Mouse (Mus musculus) heart, embryonic 12.5 days (tissue): ENCODE results near the gene Anapc4. TPM values are rescaled to one million over a fixed set of nuclear protein-coding genes. Genes with fewer than 3 reads are reported as not detected.

Experiments used
- ATAC-seq: fragments of 200-750 bp; cut with Nextera tagmentation; 2 replicates; pipeline ENCODE4 v1.8.0; 2017; ENCODE audit warnings: moderate TSS enrichment, moderate library complexity; ENCODE audit not compliant: insufficient number of reproducible peaks, low FRiP score
- H3K27ac ChIP-seq: fragments of 300-500 bp; sonication (generic); 2 replicates; pipeline ENCODE4 v1.5.1; 2016; ENCODE audit warnings: mild to moderate bottlenecking, moderate library complexity; ENCODE audit not compliant: poor library complexity, severe bottlenecking
- H3K27me3 ChIP-seq: fragments of 300-500 bp; sonication (generic); replicated peaks from 2 replicates; pipeline ENCODE4 v1.6.1; 2016; ENCODE audit warnings: mild to moderate bottlenecking, moderate library complexity
- H3K36me3 ChIP-seq: fragments of 300-500 bp; sonication (generic); 2 replicates; pipeline ENCODE4 v1.6.1; 2016; ENCODE audit warnings: mild to moderate bottlenecking, moderate library complexity
- H3K4me1 ChIP-seq: fragments of 300-500 bp; sonication (generic); replicated peaks from 2 replicates; pipeline ENCODE4 v1.6.1; 2016; ENCODE audit warnings: mild to moderate bottlenecking
- H3K4me2 ChIP-seq: fragments of 300-500 bp; sonication (generic); 2 replicates; pipeline ENCODE4 v1.6.1; 2016; ENCODE audit warnings: mild to moderate bottlenecking, moderate library complexity
- H3K4me3 ChIP-seq: fragments of 300-500 bp; sonication (generic); 2 replicates; pipeline ENCODE4 v1.5.1; 2016; ENCODE audit warnings: mild to moderate bottlenecking
- H3K9ac ChIP-seq: fragments of 300-500 bp; sonication (generic); 2 replicates; pipeline ENCODE4 v1.6.1; 2016; ENCODE audit warnings: mild to moderate bottlenecking, moderate library complexity
- H3K9me3 ChIP-seq: fragments of 300-500 bp; sonication (generic); replicated peaks from 2 replicates; pipeline ENCODE4 v1.6.1; 2016; ENCODE audit warnings: mild to moderate bottlenecking, moderate library complexity
- WGBS: fragments of 180-500 bp; shearing (Covaris S2); methylation state at CpG from one replicate; pipeline ENCODE4 v1.1.7; 2016; 5-methylcytosine and 5-hydroxymethylcytosine counted together
- polyA plus RNA-seq: library from polyadenylated mRNA; unstranded; fragments of >200 nt; fragmentation: Nextera tagmentation; extraction: Ambion mirVana; gene quantifications from 2 replicates; pipeline ENCODE4 v1.2.1, GENCODE M21; 2016

The Anapc4 gene
- polyA plus RNA-seq: 80.9 and 81.0 TPM in 2 replicates

DNA sequence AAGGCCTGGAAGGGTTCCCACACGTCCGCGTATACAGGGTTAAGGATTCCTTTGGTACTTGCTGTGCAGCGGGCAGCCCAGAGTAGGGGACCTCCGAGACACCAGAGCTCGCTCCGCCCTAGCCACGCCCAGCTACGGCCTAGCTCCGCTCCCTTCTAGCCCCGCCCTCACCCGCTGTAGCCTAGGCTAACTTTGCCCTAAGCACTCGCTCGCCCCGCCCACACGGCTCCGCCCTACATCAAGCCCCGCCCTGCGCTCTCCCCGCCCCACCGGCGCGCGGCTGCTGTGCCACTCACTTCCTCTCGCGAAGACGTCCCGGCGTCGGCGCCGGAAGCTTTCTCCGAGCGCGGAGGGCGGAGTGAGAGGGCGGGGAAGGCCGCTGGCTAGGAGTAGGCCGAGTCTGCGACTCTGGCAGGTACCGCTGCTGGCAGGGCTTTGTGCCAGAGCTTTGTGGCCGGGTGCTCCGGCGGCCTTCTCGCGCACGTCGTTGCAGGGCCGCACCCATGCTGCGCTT lies at the start of gene Anapc4:
Anapc4 (plus strand) TSS at position 252 of the 514 bp plus-strand sequence.
- Histone ChIP-seq H3K4me3 (peak within 1 kb of the TSS; percentile 80), H3K27ac (peak within 1 kb of the TSS; percentile 90), H3K9me3 (no peaks in the 10 kb centered on the region), H3K27me3 (no peaks in the 10 kb centered on the region), H3K9ac (peak within 1 kb of the TSS; percentile 94), H3K4me2 (peak within 1 kb of the TSS; percentile 81), H3K4me1 (peaks cover 18% of the 10 kb centered on the region), H3K36me3 (peaks cover 25% of the 10 kb centered on the region)
- peak; percentile 99 for ATAC-seq
- under 1% methylated on average over 50 of the region's 50 CpGs for WGBS

DNA sequence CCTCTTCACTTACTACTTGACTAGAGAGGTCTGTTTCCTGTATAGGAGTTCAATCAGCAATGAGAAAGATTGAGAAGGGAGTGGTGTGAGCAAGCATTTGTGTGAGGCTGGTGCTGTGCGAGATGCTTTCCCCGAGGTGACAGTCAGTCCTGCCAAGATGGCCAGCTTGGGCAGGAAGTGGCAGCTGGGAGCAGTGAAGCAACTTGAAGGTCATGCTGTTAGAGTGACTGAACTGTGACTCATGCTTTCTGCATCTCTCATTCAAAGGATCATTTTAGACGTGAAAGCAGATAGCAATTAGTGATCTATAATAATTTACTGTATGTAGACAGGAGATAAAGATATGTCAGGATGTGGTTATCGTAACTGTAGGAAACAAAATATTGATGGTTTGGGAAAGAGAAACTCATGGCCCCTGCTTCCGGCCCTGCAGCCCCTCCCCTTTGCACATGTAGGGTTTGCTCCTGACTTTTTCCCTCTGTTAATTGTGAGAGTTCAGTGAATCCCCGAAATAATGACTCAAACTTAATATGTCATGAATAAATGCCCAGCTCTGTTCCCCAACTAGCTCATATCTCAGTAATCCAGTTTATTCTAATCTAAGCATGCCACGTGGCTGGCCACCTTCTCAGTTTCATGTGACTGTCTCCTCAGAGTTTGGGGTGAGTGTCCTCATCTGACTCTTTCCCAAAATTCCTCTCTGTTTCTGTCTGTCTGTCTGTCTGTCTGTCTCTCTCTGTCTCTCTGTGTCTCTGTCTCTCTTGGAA lies 47.1 kb upstream of the Anapc4 start:
- Histone ChIP-seq H3K27me3 (no peaks in the 10 kb centered on the region), H3K36me3 (peaks cover 26% of the 10 kb centered on the region), H3K4me1 (no peaks in the 10 kb centered on the region), H3K4me2 (no peak overlapping the region), H3K27ac (no peak overlapping the region), H3K4me3 (no peak overlapping the region), H3K9ac (no peak overlapping the region), H3K9me3 (no peaks in the 10 kb centered on the region)
- ATAC-seq: no peak
- WGBS: 70% methylated on average over 7 of the region's 7 CpGs

DNA sequence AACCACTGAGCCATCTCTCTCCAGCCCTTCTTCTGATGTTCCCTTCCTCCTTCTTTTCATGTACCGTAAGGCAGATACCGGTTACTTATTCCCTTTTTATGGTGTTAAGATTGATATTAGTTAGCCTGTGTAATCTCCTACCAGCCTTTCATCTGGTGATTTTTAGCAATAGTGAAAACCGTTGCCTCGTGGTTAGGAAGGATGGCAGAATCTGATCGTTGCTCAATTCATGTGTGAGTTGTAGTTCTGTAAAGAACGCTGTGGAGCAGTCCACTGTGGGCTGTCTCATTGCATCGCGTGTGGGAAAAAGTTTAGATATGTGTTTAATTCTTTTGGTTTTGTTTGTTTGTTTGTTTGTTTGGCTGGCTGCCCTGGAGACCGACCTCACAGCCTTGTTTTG lies 40.6 kb upstream of the Anapc4 start:
- H3K9me3 ChIP-seq: no peaks in the 10 kb centered on the region
- ATAC-seq: no peak
- H3K4me3 ChIP-seq: no peak overlapping the region

GRCm38 (mm10) chr5:52794109-52794508 lies 39.7 kb upstream of the Anapc4 start:
- Histone ChIP-seq H3K27ac (no peak overlapping the region), H3K27me3 (no peaks in the 10 kb centered on the region), H3K36me3 (peaks cover 39% of the 10 kb centered on the region), H3K9ac (no peak overlapping the region), H3K4me2 (no peak overlapping the region), H3K4me3 (no peak overlapping the region), H3K9me3 (no peaks in the 10 kb centered on the region), H3K4me1 (no peaks in the 10 kb centered on the region)
- 88% methylated on average over 9 of the region's 9 CpGs for whole genome bisulfite sequencing
- no peak for ATAC-seq

More for the DNA sequence above, 40.6 kb upstream of the Anapc4 start:
- 91% methylated on average over 9 of the region's 9 CpGs for WGBS
- Histone ChIP-seq H3K9ac (no peak overlapping the region), H3K27ac (no peak overlapping the region), H3K36me3 (peaks cover 40% of the 10 kb centered on the region), H3K4me1 (no peaks in the 10 kb centered on the region), H3K4me2 (no peak overlapping the region), H3K27me3 (no peaks in the 10 kb centered on the region)

DNA sequence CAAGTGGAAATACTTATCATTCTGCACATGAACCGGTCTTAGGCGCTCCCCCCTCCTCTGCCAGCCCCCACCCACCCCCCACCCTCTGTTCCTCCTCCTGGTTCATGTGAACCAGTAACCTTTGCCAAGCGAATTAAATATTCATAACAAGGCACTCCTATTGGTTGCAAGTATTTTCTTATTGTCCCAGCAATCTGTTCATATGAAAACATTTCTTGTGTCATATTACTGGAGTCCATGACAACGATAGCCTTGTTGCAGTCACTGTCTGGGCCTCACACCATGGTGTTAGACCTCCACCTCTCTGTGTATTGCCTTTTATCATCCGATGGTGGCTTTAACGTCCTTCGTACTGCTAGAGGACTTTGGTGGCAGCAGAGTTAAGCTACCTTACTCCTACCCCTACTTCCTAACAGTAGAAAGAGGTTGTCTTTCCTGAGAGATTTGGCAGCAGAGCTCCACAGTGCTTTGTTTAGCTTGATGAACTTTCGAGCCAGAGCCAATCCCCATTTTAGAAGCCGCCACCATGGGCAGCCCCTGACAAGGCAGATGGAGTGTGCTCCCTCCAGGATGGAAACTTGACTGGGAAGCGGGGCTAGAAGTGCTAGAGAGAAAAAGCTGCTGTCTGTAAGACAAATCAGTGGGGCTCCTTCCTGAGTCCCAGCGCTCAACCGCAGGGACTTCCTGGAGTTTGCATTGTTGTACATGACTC lies 34.4 kb upstream of the Anapc4 start:
- 89% methylated on average over 12 of the region's 12 CpGs for WGBS
- no peak overlapping the region for H3K4me3 ChIP-seq
- H3K9me3 ChIP-seq: no peaks in the 10 kb centered on the region
- no peak overlapping the region for H3K4me2 ChIP-seq
- H3K27me3 ChIP-seq: no peaks in the 10 kb centered on the region
- H3K36me3 ChIP-seq: peaks cover 44% of the 10 kb centered on the region
- no peak for ATAC-seq
- no peaks in the 10 kb centered on the region for H3K4me1 ChIP-seq
- H3K9ac ChIP-seq: no peak overlapping the region
- no peak overlapping the region for H3K27ac ChIP-seq

GRCm38 (mm10) chr5:52805801-52806200 lies 28.0 kb upstream of the Anapc4 start:
- Histone ChIP-seq H3K9ac (no peak overlapping the region), H3K27me3 (no peaks in the 10 kb centered on the region), H3K36me3 (peaks cover 40% of the 10 kb centered on the region), H3K4me2 (no peak overlapping the region), H3K4me3 (no peak overlapping the region), H3K9me3 (no peaks in the 10 kb centered on the region), H3K27ac (no peak overlapping the region), H3K4me1 (peaks cover 8% of the 10 kb centered on the region)
- 0 out of 2 replicates have a peak, but pooled peaks have one; percentile 6 for ATAC-seq
- 68% methylated on average over 4 of the region's 4 CpGs for WGBS

GRCm38 (mm10) chr5:52806349-52806748 lies 27.5 kb upstream of the Anapc4 start:
- Histone ChIP-seq H3K9me3 (no peaks in the 10 kb centered on the region), H3K27me3 (no peaks in the 10 kb centered on the region), H3K4me3 (no peak overlapping the region), H3K27ac (no peak overlapping the region), H3K4me2 (no peak overlapping the region), H3K36me3 (peaks cover 43% of the 10 kb centered on the region), H3K9ac (no peak overlapping the region), H3K4me1 (peaks cover 8% of the 10 kb centered on the region)
- no peak for ATAC-seq
- WGBS: 52% methylated on average over 8 of the region's 8 CpGs

DNA sequence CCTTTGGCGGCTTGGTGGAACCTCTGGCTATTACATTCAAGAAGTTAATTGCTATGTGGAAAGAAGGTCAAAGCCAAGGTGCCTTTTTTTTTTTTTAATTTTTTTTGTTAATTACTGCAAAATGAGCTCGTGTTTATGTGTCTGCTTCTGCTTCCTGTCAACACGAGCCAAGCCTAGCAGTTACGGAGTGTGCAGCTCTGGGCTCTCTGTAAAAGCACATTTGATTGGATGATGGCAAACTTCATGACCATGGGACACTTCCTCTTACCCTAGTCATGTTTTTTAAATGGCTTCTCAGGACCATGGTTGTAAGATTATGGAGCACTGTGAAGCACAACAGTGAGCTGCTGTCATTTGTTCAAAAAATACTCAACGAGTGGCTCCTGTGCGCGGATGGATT lies 26.8 kb upstream of the Anapc4 start:
- Histone ChIP-seq H3K27me3 (no peaks in the 10 kb centered on the region), H3K9me3 (no peaks in the 10 kb centered on the region), H3K27ac (no peak overlapping the region), H3K4me3 (no peak overlapping the region), H3K36me3 (peaks cover 46% of the 10 kb centered on the region), H3K9ac (no peak overlapping the region), H3K4me1 (peaks cover 8% of the 10 kb centered on the region), H3K4me2 (no peak overlapping the region)
- WGBS: 75% methylated on average over 7 of the region's 7 CpGs
- no peak for ATAC-seq

- no peak overlapping the region for H3K9ac ChIP-seq
- H3K4me3 ChIP-seq: no peak overlapping the region
- no peak for ATAC-seq
- no peaks in the 10 kb centered on the region for H3K9me3 ChIP-seq
- H3K36me3 ChIP-seq: peaks cover 51% of the 10 kb centered on the region
- H3K27me3 ChIP-seq: no peaks in the 10 kb centered on the region
- peaks cover 8% of the 10 kb centered on the region for H3K4me1 ChIP-seq
- WGBS: 93% methylated on average over 6 of the region's 6 CpGs
- H3K4me2 ChIP-seq: no peak overlapping the region
- no peak overlapping the region for H3K27ac ChIP-seq
Measured at GRCm38 (mm10) chr5:52810446-52810845, 23.4 kb upstream of the Anapc4 start.

- Histone ChIP-seq H3K36me3 (peaks cover 51% of the 10 kb centered on the region), H3K9me3 (no peaks in the 10 kb centered on the region), H3K27me3 (no peaks in the 10 kb centered on the region), H3K9ac (no peak overlapping the region), H3K4me3 (no peak overlapping the region), H3K4me1 (0 out of 2 replicates have a peak, but pooled peaks cover 3% of the 10 kb centered on the region), H3K27ac (no peak overlapping the region), H3K4me2 (no peak overlapping the region)
- ATAC-seq: no peak
- 87% methylated on average over 14 of the region's 14 CpGs for WGBS
Measured at GRCm38 (mm10) chr5:52811056-52811455, 22.8 kb upstream of the Anapc4 start.

DNA sequence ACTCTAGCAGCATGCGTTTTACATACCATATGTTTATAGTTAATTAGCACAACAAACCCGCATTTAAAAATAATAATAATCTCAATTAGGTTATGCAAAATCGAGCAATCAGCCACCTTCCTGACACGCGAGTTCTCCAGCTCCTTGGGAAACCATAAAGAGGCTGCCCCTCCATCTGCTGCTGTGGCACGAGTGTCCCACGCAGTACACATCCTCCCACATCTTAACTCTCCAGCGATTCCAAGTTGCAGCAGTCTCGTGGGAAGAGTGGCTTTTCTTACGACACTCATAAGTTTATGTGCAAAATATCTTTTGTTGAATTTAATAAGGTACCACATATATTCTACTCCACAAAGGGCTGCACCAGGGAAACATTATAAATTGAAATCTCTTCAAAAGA lies 21.4 kb upstream of the Anapc4 start:
- Histone ChIP-seq H3K4me2 (no peak overlapping the region), H3K9ac (no peak overlapping the region), H3K27me3 (no peaks in the 10 kb centered on the region), H3K4me3 (no peak overlapping the region), H3K9me3 (no peaks in the 10 kb centered on the region), H3K4me1 (no peaks in the 10 kb centered on the region), H3K27ac (no peak overlapping the region), H3K36me3 (peaks cover 57% of the 10 kb centered on the region)
- no peak for ATAC-seq
- WGBS: 92% methylated on average over 10 of the region's 10 CpGs
